Mouse (Mus musculus): Measurements from ENCODE around the gene Dcaf12l2. TPM values are rescaled to one million over a fixed set of nuclear protein-coding genes. Genes with fewer than 3 reads are reported as not detected.

The Dcaf12l2 gene
- polyA plus RNA-seq (2015; fragmentation: Nextera tagmentation; extraction: Ambion mirVana), result 1.9 and 2.2 TPM in 2 replicates

DNA sequence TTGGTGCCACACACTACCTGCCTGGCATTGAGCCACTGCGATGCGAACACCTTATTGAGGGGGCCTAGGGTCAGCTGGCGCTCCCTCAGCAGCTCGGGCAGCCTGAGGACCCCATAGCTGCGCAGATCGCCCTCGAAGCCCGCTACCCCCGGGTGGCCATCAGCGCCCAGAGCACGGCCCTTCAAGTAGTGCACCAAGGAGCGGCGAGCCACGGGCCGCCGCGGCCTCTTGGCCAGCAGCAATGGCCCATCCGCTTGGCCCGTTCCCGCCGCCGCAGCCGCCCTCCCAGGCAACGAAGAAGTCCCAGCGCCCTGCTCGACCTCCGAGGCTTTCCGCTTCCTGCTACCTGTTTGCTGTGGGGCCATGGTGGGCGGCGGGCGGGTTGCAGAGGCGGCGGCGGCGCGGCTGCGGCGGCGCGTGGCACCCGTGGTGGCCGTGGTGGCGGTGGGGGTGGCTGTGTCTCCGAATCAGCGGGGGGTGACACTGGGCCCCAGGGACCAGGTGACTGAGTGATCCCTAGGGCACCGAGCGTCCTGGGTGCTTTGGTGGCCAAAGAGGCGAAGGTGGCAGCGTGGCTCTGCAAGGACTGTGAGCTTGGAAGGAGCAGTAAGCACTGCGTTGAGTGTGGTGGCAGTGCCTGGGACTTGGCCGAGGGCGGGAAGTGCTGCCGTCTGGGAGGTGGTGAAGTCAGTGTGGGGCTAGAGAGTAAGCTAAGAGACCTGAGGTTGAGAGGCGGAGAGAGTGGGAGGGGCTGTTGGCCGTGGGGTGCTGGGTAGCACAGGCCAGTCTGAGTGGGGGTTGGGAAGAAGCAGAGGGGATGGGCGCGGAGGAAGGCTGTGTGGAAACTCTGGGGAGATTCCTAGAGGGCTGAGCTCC lies at the start of gene Dcaf12l2:
Dcaf12l2 (minus strand) TSS at position 697 of the 876 bp plus-strand sequence.
- H3K9ac ChIP-seq (ENCODE audit: low read length), result peak within 1 kb of the TSS; percentile 72
- WGBS, result 15% methylated on average over 55 of the region's 57 CpGs

GRCm38 (mm10) chrX:44367280-44367645 lies 879 bp downstream of the Dcaf12l2 start:
- H3K4me1 ChIP-seq (ENCODE audit: control insufficient read depth, insufficient read depth, low read length), result no peaks in the 10 kb centered on the region
- no peaks in the 10 kb centered on the region for H3K27me3 ChIP-seq (ENCODE audit: control insufficient read depth, insufficient read depth, low read length)
- H3K36me3 ChIP-seq (ENCODE audit: control insufficient read depth, insufficient read depth, low read length), result no peaks in the 10 kb centered on the region
- peak overlapping the region; percentile 58 for H3K4me2 ChIP-seq (ENCODE audit: low read depth, low read length)
- peak overlapping the region; percentile 72 for H3K9ac ChIP-seq (ENCODE audit: low read length)
- H3K4me3 ChIP-seq (replicated peaks; ENCODE audit: low read length), result peak overlapping the region; percentile 53
- H3K9me3 ChIP-seq (replicated peaks; ENCODE audit: control insufficient read depth, low read length), result no peaks in the 10 kb centered on the region
- 65% methylated on average over 14 of the region's 14 CpGs for WGBS
- ATAC-seq (ENCODE audit: insufficient read depth, low FRiP score), result no peak
- H3K27ac ChIP-seq (ENCODE audit: low read length), result no peak overlapping the region

More for the DNA sequence above, at the start of gene Dcaf12l2:
- Histone ChIP-seq H3K4me3 (replicated peaks; ENCODE audit: low read length) (peak within 1 kb of the TSS; percentile 53), H3K9me3 (replicated peaks; ENCODE audit: control insufficient read depth, low read length) (no peaks in the 10 kb centered on the region), H3K4me1 (ENCODE audit: control insufficient read depth, insufficient read depth, low read length) (no peaks in the 10 kb centered on the region), H3K4me2 (ENCODE audit: low read depth, low read length) (peak within 1 kb of the TSS; percentile 58), H3K27ac (ENCODE audit: low read length) (no peak within 1 kb of the TSS), H3K27me3 (ENCODE audit: control insufficient read depth, insufficient read depth, low read length) (no peaks in the 10 kb centered on the region), H3K36me3 (ENCODE audit: control insufficient read depth, insufficient read depth, low read length) (no peaks in the 10 kb centered on the region)
- peak; percentile 91 for ATAC-seq (ENCODE audit: insufficient read depth, low FRiP score)

All from stomach, embryonic 16.5 days (tissue).